Mouse (Mus musculus) layer of hippocampus, postnatal 14 days (tissue): ENCODE results near the gene Tbc1d4. TPM values are rescaled to one million over a fixed set of nuclear protein-coding genes. Genes with fewer than 3 reads are reported as not detected.
"Not testable (repeated sequence)": the region's sequence is repeated elsewhere in the genome, so short reads cannot be mapped to it uniquely, and the experiment has no call there.

Experiments used
- DNase-seq, 2 experiments: peaks; one replicate each; pipeline ENCODE4 v3.0.0; 2021 to 2022; ENCODE audit warnings: low spot score in 2 of 2, mixed read lengths in 1 of 2
- total RNA-seq, 2 experiments: library from RNA; stranded (reverse); gene quantifications; 2 replicates each; pipeline ENCODE4 v1.2.3; 2021

The Tbc1d4 gene
- total RNA-seq, 2 experiments from 2014 or later = 8.8 to 12.0 TPM

DNA sequence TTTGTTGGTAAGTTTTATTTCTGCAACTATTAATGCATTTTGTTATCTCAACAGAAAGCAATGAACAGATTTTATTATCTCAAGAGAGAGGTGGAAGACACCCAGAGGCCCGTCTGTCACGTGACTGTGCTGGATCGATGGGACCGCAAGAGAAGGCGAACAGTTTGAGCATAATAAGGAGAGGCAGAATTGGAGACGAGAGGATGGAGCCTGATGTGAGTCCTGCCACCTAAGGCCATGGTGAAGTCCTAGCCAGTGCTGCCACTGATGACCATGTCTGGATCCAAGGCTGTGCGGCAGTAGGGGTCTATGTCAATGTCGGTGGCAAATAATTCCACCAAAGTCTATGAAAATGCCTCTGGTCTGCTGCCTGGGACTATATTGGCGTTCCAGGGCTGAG lies 12.3 kb downstream of the Tbc1d4 start:
- DNase-seq = no peak

DNA sequence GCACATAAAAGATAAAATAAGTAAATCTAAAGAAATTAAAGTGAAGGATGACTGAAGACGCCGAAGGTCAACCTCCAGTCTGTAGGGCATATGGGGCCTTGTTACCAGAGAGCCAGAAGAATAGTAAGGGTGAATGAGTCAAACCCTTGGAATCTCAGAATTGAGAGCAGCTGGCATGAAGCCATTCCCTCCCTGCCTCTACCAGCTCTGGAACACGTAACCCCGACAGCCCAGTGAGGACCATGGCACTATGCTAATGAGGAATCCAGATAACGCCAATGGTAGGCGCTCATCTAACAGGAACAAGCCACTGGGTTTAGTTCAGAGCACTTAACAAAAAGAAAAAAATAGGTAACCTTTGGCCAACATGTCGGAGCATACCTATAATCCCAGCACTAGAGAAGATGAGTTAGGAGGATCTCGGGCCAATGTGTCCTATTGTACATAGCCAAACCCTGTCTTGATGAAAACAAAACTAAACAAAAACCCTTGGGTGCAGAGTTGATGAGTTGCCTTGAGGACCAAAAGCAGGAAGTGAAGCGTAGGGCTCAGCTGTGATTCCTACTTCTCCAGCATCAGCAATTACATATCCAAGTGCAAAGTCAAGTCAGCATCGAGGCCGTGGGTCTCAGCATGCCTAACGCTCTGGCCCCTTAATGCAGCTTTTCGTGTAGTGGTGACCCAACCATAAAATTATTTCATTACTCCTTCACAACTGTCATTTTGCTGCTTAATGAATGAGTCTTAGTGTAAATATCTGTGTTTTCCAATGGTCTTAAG lies 13.5 kb downstream of the Tbc1d4 start:
- DNase-seq = no peak

DNA sequence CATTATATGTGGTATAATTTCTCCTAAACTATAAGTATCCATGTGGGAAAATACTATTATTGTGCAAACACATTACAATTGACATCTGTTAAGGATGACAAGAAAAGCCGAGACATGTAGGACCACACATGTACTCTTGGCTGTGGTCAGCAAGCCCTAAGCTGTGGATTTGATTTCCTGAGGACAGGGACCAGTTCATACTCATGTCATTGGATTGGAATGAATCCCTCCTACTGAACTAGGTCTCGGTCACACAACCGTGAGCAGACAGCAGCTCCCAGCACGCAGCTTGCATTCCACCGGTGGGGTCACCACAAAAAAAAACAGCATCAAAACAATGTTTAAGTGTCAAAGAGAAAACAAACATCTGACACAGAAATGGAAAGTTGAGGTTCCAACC lies 15.0 kb downstream of the Tbc1d4 start:
- DNase-seq = no peak

DNA sequence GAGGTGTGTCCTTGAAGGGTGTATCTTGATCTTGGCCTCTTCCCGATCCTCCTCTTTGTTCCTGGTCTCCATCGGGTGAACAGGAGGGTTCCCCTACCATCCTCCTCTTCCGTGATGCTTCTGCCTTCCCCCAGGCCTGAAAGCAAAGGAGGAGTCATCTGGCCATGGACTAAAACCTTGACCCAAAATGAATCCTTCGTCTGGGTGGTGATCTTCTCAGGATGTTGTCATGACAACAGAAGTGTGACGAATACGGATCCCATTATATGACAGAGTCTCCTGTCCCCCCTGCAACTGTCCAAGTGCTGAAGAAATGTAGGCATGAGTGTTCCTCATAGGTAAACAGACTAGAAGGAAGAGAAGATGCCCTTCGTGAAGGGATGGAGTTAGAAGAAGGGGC lies 15.7 kb downstream of the Tbc1d4 start:
- DNase-seq = no peak

DNA sequence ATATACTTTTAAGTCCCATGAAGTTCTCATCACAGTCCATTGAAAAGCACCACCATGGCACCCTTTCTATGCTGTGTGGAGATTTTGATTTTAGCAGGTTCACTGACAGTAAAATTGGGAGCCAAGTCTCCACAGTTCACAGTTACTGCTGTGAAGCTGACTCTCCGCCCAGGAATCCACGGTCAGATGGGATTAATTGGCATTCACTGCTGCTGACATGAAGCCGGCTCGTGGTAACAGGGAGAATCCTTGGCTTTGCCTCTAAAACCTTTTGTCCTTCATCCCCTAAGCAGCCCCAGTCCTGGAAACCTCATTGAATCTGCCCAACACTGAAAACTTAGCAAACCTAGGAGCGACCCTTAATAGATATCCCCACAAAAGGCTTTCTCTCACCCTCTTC lies 17.9 kb downstream of the Tbc1d4 start:
- peak in 1 of 2 experiments; percentile 63 for DNase-seq

DNA sequence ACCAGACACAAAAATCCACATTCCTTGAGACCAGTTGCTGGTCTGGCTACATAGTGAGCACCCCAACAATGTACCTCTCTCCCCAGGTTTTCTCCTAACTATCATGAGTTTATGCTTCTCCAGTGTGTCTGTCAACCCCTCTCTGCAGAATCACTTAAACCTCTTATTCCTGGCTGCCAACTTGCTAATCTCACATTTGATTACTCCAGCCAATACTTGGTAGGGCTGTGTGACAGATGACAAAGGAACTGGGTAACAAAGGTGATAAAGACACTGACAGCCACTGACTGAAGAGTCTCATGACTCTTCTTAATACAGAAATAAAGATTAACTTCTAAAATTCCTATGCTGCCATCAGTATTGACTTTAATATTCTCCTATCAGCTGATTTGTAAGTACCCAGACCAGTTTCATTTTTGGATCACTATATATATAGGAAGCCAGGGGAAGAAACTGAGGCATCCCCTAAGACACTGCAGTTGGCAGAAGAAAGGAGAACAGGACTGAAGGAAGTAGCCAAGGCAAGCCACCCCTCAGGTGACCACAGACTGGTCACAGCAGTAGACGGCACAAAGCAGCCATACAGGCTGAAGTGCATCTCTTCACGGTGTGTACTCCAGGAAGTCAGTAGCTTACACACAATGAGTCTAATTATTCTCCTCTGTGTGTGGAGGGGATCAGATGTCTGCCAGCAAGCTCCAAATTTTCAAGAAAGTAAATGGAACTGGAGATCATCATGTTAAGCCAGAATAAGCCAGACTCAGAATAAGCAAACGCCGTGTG lies 20.6 kb downstream of the Tbc1d4 start:
- DNase-seq = not testable (repeated sequence)

DNA sequence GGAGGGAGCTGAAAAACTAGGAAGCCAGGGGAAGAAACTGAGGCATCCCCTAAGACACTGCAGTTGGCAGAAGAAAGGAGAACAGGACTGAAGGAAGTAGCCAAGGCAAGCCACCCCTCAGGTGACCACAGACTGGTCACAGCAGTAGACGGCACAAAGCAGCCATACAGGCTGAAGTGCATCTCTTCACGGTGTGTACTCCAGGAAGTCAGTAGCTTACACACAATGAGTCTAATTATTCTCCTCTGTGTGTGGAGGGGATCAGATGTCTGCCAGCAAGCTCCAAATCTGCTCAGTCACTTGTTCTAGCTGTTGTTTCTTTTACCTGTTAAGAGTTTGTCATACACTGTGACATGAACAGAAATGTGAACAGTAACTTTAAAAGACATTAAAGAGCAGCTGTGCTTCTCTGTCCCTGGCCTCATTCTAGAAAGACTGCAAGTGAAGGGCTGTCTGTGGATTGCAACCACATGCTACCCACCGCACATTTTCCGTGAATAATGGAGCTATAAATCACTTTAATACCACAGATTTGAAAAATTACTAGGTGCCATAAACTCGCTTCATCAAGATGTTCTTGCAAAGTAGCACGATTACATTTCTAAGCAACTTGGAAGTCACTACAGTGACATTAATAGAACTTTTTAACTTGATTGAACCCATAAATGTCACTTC lies 21.5 kb downstream of the Tbc1d4 start:
- not testable (repeated sequence) for DNase-seq

DNA sequence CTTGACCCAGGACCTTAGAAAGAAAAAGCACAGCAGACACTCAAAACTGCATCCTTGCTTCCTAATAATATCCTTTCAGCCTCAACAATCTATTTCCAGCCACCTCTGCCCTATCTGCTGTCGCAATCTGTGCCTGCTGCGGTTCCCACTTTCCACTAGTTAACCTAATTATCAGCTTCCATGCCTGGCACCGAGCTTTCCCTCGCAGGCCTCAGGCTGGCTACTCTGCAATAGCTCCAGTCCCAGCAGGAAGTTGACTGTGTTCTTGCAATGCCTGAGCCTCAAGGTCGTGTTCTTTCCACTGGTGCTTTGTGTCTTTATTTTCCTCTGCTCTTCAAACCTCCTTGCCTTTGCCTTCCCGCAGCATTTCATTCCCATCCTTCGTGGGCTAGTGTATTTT lies 22.9 kb downstream of the Tbc1d4 start:
- peak in 1 of 2 experiments; percentile 20 for DNase-seq

DNA sequence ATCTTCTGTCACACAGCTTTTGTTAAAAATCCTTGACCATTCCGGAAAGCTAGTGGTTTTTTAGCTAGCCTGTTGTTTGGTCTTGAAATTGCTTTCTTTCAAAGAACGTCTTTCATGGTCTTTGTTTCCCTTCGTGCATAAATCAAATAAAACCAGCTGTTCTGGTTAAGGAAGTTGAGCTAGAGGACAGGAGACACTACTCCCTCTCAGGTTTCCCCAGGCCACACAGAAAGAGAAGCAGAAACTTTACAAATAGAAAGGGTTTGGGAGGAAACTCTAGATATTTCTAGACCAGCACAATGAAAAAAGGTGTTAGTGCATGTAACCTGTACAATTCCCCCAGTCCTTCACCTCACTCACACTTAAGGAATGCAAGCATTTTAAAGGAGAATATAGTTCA lies 33.3 kb downstream of the Tbc1d4 start:
- DNase-seq = no peak

DNA sequence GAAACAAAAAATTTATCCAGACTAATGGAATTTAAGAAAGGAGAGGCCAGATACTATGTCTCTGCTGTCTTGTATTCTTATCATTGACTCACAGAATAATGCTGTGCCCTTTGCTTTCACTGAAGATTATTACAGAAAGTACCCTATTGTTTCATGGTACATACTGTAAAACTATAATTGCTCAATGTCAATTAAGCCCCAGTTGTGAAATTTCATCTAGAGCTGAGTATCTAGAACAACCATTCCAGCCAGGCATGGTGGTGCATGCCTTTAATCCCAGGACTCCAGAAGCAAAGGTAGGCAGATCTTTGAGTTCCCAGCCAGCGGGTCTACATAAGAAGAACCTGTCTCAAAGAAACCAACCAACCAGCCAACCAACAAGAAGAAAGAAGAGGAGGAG lies 34.5 kb downstream of the Tbc1d4 start:
- DNase-seq = no peak

DNA sequence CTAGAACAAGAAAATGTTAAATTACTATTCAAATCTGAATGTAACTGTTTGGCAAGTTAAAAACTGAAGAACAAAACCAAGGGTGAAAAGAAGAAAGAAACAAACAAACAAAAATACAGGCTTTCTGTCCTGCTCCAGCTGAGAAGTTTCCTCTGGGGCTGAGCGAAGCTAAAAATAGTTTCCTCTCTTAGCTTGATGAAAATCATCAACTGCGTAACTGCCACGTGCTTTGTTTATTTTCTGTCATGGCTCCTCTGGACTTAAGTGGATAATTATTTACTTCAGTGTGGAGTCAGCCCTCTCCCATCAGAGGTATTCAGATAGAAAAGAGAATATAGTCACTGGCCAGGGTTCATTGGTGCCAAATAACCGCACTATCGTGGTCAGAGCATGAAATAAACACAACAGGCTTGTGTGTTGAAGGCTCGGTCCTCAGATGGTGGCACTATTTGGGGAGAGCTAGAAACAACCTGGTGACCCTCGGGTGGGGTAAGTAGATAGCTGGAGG lies 35.8 kb downstream of the Tbc1d4 start:
- DNase-seq = no peak

DNA sequence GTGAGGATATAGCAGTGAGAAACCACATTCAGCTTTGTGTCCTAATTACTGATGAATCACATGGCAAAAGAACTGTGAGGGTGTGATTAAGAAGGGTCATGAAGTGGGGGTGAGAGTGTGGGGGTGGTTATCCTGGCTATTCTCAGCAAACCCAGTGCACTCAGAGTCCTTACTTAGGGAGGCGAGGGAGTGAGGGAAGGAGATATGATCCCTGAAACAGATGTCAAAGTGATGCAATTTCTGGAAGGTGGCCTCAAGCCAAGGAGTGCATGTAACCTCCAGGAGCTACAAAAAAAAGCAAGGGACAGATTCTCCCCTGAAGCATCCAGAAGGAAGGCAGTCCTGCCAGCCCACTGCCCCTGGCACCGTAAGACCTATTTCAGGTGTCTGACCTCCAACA lies 40.2 kb downstream of the Tbc1d4 start:
- no peak for DNase-seq

DNA sequence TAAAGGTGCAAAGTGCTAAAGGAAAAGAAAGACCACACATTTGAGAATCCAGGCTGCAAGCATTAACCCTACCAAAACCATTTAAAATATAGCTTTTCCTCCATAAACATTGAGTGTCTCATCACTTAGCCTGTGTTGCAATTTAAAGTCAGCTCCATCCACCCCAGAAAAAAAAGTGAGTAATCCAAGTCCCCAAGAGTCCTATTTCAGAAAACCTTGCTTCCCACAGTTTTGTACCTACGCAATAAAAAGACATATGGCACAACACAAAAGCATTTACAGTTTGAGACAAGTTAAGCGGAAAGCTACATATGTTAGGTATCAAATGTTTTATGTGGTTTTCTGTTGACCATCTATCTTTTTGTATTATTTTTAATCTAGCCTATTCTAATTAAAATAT lies 42.3 kb downstream of the Tbc1d4 start:
- DNase-seq = no peak

DNA sequence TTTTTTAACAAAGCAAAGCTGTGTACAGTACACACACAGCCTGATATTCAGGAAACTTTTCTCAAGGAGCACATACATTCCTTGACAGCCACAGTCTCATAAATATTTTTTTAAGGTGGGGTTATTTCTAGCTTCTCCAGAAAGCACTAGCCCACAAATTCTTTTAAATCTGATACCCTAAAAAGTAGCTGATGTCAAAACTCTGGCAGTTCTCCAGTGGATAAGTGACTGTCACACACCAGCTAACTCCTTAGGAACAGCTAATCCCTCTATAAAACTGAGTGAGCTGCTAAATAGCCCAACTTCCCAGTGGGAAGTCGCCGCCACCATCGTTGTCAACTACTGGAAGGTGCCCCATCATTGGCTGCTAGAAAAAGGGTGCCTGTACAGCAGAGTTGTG lies 43.3 kb downstream of the Tbc1d4 start:
- no peak for DNase-seq

DNA sequence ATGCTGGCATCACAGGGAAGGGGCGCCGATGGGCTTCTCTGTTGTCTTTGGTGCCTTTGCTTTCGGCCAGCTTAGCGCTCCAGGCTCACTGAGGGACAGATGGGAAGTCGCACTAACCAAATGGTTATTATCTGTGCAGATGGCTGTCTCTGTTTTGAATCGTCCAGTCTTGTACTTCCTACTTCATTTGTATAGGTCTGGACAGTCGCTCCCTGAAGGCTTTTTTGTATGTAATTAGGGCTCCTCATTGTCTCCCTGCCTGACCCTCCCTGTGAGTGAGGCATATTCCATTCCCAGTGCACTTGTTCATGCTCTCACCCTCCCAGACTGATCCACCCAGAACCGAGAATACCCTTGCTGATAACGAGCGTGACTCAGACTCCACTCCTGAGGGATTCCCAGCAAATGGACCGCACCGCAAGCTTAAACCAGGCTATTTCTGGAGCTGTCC lies 47.7 kb downstream of the Tbc1d4 start:
- peak; percentile 14 to 39 for DNase-seq

DNA sequence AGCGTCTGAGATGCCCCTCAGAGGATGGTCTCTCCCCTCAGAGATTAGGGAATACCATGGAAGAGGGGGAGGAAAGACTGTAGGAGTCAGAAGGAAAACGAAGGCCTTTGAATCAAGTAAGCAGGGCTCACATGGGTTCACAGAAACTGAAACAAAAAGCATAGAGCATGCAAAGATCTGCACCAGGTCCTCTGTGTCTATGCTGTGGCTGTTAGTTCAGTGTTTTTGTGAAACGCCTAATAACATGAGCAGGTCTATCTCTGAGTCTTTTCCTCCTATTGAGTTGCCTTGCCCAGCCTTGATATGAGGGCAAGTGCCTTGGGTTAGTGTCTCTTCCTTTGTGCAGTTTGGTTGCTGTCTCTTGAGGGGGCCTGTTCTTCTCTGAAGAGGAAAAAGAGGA lies 49.5 kb downstream of the Tbc1d4 start:
- DNase-seq = no peak

DNA sequence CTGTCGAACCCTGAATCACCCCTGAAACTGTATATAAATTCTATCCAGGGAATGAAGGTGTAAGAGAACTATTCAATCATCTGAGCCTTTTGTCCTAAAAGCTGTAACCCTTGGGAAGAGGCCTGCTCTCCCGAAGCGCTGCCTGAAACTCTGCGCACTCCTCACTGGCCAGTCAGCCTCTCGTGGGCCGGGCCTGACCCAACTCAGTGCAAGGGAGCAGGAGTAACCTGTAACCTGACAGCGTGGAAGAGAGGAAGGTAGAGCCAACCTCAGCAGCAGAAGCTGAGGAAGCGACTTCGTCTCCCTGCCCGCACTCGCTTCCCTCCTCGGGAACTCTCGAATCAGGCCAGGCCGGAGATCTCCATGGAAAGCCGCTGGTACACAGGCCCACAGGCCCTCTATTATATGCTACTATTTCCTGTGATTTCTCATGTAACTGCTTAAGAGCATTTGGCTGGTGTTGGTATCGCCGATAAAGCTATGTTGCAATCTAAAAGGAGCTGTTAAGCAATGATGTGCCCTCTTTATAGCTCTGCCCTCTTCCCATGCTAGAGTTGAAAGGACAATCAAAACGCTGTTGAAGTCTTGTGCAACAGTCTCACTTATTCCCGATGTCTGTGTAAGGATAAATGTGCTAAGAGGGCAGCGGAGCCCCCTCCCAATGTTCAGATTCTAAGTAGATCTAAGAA lies 60.0 kb downstream of the Tbc1d4 start:
- no peak for DNase-seq

DNA sequence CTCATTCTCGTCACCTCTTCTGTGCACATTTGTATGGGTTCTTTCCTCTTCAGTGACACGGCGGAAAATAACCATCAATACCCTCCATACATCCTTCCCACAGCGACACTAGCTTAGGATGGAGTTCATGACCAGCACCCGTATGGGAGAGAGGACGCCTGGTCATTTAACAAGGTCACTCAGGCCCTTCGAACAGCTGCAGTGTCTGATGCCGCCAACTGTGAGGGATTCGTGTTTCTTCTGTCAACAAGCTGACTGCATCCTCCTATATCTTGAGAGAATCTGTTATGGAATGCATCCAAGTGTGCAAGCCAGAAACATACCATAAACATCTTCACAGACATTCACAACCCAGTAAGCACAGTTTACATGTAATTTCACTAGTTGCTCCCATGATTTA lies 67.1 kb downstream of the Tbc1d4 start:
- DNase-seq = no peak

DNA sequence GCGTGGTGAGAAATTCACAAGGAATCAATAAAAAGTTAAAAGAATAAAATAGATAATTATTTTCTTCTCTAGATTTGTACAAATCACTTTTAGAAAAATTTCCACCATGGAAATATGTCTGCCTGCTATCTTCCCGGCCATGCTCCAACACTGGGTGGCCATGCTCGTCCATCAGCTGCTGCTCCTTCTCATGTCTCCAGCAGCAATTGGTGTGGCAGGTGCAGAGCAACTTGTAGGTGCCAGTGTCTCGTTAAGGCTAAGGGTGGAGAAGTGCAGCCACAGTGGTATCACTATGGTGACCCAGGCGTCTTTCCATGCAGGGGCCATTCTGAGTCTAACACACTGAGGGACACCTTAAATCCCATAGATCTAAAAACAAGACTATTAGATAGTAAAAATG lies 67.8 kb downstream of the Tbc1d4 start:
- no peak for DNase-seq

DNA sequence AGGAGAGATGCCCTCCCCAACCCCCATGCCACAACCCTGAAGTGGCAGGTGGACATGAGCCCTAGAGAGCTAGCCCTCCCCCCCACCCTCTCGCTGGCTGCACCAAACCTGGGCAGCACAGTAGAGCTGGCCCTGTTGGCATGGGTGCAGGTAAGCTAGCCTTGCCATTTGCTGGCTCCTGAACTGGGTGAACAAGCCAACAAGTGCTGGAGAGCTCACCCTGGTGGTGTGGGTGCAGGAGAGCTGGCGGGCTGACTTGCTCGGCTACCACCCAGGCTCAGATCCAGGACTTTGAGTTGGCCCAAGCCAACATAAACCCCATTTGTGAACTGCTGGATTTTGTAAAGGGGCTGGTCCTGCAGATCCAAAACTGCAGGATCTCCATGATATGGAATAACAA lies 68.5 kb downstream of the Tbc1d4 start:
- peak in 1 of 2 experiments; percentile 23 for DNase-seq

DNA sequence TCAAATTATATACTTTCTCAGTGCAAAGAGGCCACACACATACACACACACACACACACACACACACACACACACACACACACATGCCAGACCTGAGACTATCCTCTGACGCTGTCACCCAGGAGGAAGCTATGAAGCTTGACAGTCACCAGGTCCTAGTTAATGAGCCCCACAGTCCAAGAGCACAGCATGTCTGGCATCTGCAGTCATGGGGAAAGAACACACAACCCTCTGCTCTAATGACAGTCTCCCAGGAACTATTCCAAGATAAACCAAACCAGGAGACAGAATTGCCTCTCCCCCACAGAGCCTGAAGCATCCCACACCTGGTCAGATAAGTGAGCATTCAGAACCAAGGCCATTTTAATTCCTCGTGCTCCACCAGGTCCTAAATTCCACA lies 71.1 kb downstream of the Tbc1d4 start:
- DNase-seq = no peak
